Mouse (Mus musculus): Measurements from ENCODE around the gene Slc25a39. TPM values are rescaled to one million over a fixed set of nuclear protein-coding genes. Genes with fewer than 3 reads are reported as not detected.

Slc25a39 gene
- polyA plus RNA-seq (2015; fragmentation: Nextera tagmentation; extraction: Ambion mirVana) = 366 and 376 TPM in 2 replicates

- under 1% methylated on average over 19 of the region's 19 CpGs for WGBS
- H3K9ac ChIP-seq (ENCODE audit: low read depth, low read length) = peak within 1 kb of the TSS; percentile 95
- H3K27ac ChIP-seq (ENCODE audit: low read length) = peak within 1 kb of the TSS; percentile 98
- H3K4me1 ChIP-seq (ENCODE audit: control insufficient read depth, insufficient read depth, low read length) = peaks cover 33% of the 10 kb centered on the region
- peak within 1 kb of the TSS; percentile 74 for H3K4me2 ChIP-seq (ENCODE audit: low read depth, low read length)
- no peaks in the 10 kb centered on the region for H3K9me3 ChIP-seq (ENCODE audit: control insufficient read depth, low read length)
- ATAC-seq = peak; percentile 24; the same call in 1 of the 2 replicates
- no peaks in the 10 kb centered on the region for H3K27me3 ChIP-seq (replicated peaks; ENCODE audit: control insufficient read depth, insufficient read depth, low read length)
- peak within 1 kb of the TSS; percentile 92 for H3K4me3 ChIP-seq (ENCODE audit: low read length)
- H3K36me3 ChIP-seq (ENCODE audit: control insufficient read depth, insufficient read depth, low read length) = peaks cover 9% of the 10 kb centered on the region; the same call in 1 of the 2 replicates
Measured at GRCm38 (mm10) chr11:102407834-102408215, at the start of gene Slc25a39. TSS of gene Slc25a39 (minus strand) at chr11:102407946.

- Histone ChIP-seq H3K27me3 (replicated peaks; ENCODE audit: control insufficient read depth, insufficient read depth, low read length) (peaks cover 2% of the 10 kb centered on the region; the same call in 1 of the 2 replicates), H3K4me2 (ENCODE audit: low read depth, low read length) (peak overlapping the region; percentile 99), H3K9ac (ENCODE audit: low read depth, low read length) (peak overlapping the region; percentile 68), H3K27ac (ENCODE audit: low read length) (peak overlapping the region; percentile 60), H3K4me1 (ENCODE audit: control insufficient read depth, insufficient read depth, low read length) (peaks cover 3% of the 10 kb centered on the region; the same call in 1 of the 2 replicates), H3K4me3 (ENCODE audit: low read length) (peak overlapping the region; percentile 62), H3K36me3 (ENCODE audit: control insufficient read depth, insufficient read depth, low read length) (no peaks in the 10 kb centered on the region), H3K9me3 (ENCODE audit: control insufficient read depth, low read length) (no peaks in the 10 kb centered on the region)
- WGBS = under 1% methylated on average over 39 of the region's 40 CpGs
- ATAC-seq = peak; percentile 94
Measured at GRCm38 (mm10) chr11:102455740-102456396, 48.1 kb upstream of the Slc25a39 start.

GRCm38 (mm10) chr11:102453131-102453530, 45.4 kb upstream of the Slc25a39 start:
- peaks cover 4% of the 10 kb centered on the region; the same call in 1 of the 2 replicates for H3K27me3 ChIP-seq (replicated peaks; ENCODE audit: control insufficient read depth, insufficient read depth, low read length)
- H3K9ac ChIP-seq (ENCODE audit: low read depth, low read length) = 0 out of 2 replicates have a peak overlapping the region, but pooled peaks have one; percentile 3
- no peaks in the 10 kb centered on the region for H3K36me3 ChIP-seq (ENCODE audit: control insufficient read depth, insufficient read depth, low read length)
- no peak overlapping the region for H3K27ac ChIP-seq (ENCODE audit: low read length)
- no peak overlapping the region for H3K4me3 ChIP-seq (ENCODE audit: low read length)
- H3K9me3 ChIP-seq (ENCODE audit: control insufficient read depth, low read length) = no peaks in the 10 kb centered on the region
- peaks cover 5% of the 10 kb centered on the region for H3K4me1 ChIP-seq (ENCODE audit: control insufficient read depth, insufficient read depth, low read length)
- no peak overlapping the region for H3K4me2 ChIP-seq (ENCODE audit: low read depth, low read length)
- no peak for ATAC-seq
- WGBS = 25% methylated on average over 10 of the region's 10 CpGs

- Histone ChIP-seq H3K4me3 (ENCODE audit: low read length) (no peak overlapping the region), H3K4me2 (ENCODE audit: low read depth, low read length) (no peak overlapping the region), H3K4me1 (ENCODE audit: control insufficient read depth, insufficient read depth, low read length) (peaks cover 25% of the 10 kb centered on the region), H3K27ac (ENCODE audit: low read length) (no peak overlapping the region), H3K9me3 (ENCODE audit: control insufficient read depth, low read length) (no peaks in the 10 kb centered on the region), H3K36me3 (ENCODE audit: control insufficient read depth, insufficient read depth, low read length) (no peaks in the 10 kb centered on the region), H3K27me3 (replicated peaks; ENCODE audit: control insufficient read depth, insufficient read depth, low read length) (peaks cover 5% of the 10 kb centered on the region; the same call in 1 of the 2 replicates), H3K9ac (ENCODE audit: low read depth, low read length) (no peak overlapping the region)
- ATAC-seq = no peak
- 40% methylated on average over 17 of the region's 17 CpGs for WGBS
Measured at GRCm38 (mm10) chr11:102449043-102450008, 41.6 kb upstream of the Slc25a39 start.

- H3K9me3 ChIP-seq (ENCODE audit: control insufficient read depth, low read length) = no peaks in the 10 kb centered on the region
- H3K4me1 ChIP-seq (ENCODE audit: control insufficient read depth, insufficient read depth, low read length) = peaks cover 27% of the 10 kb centered on the region
- H3K27me3 ChIP-seq (replicated peaks; ENCODE audit: control insufficient read depth, insufficient read depth, low read length) = peaks cover 5% of the 10 kb centered on the region; the same call in 1 of the 2 replicates
- no peak overlapping the region for H3K4me2 ChIP-seq (ENCODE audit: low read depth, low read length)
- H3K36me3 ChIP-seq (ENCODE audit: control insufficient read depth, insufficient read depth, low read length) = no peaks in the 10 kb centered on the region
- no peak overlapping the region for H3K27ac ChIP-seq (ENCODE audit: low read length)
- H3K9ac ChIP-seq (ENCODE audit: low read depth, low read length) = no peak overlapping the region
- 23% methylated on average over 8 of the region's 8 CpGs for WGBS
- H3K4me3 ChIP-seq (ENCODE audit: low read length) = no peak overlapping the region
- no peak for ATAC-seq
Measured at GRCm38 (mm10) chr11:102448327-102448726, 40.6 kb upstream of the Slc25a39 start.

GRCm38 (mm10) chr11:102447497-102447896, 39.8 kb upstream of the Slc25a39 start, which contains the start of gene Fam171a2:
TSS of gene Fam171a2 (minus strand) at chr11:102447682.
- peak within 1 kb of the TSS; percentile 95 for H3K9ac ChIP-seq (ENCODE audit: low read depth, low read length)
- ATAC-seq = peak; percentile 70
- H3K27ac ChIP-seq (ENCODE audit: low read length) = peak within 1 kb of the TSS; percentile 87
- WGBS = 0% methylated on average over 29 of the region's 40 CpGs
- H3K4me3 ChIP-seq (ENCODE audit: low read length) = peak within 1 kb of the TSS; percentile 91
- H3K9me3 ChIP-seq (ENCODE audit: control insufficient read depth, low read length) = no peaks in the 10 kb centered on the region
- peak within 1 kb of the TSS; percentile 97 for H3K4me2 ChIP-seq (ENCODE audit: low read depth, low read length)
- 0 out of 2 replicates have a peak, but pooled peaks cover 2% of the 10 kb centered on the region for H3K36me3 ChIP-seq (ENCODE audit: control insufficient read depth, insufficient read depth, low read length)
- peaks cover 3% of the 10 kb centered on the region; the same call in 1 of the 2 replicates for H3K27me3 ChIP-seq (replicated peaks; ENCODE audit: control insufficient read depth, insufficient read depth, low read length)
- H3K4me1 ChIP-seq (ENCODE audit: control insufficient read depth, insufficient read depth, low read length) = peaks cover 27% of the 10 kb centered on the region

- Histone ChIP-seq H3K4me1 (ENCODE audit: control insufficient read depth, insufficient read depth, low read length) (peaks cover 27% of the 10 kb centered on the region), H3K27me3 (replicated peaks; ENCODE audit: control insufficient read depth, insufficient read depth, low read length) (peaks cover 3% of the 10 kb centered on the region; the same call in 1 of the 2 replicates), H3K4me3 (ENCODE audit: low read length) (peak overlapping the region; percentile 91), H3K4me2 (ENCODE audit: low read depth, low read length) (peak overlapping the region; percentile 97), H3K9me3 (ENCODE audit: control insufficient read depth, low read length) (no peaks in the 10 kb centered on the region), H3K9ac (ENCODE audit: low read depth, low read length) (peak overlapping the region; percentile 95), H3K36me3 (ENCODE audit: control insufficient read depth, insufficient read depth, low read length) (0 out of 2 replicates have a peak, but pooled peaks cover 5% of the 10 kb centered on the region), H3K27ac (ENCODE audit: low read length) (peak overlapping the region; percentile 87)
- WGBS = 1% methylated on average over 45 of the region's 49 CpGs
- peak; percentile 32 for ATAC-seq
Measured at GRCm38 (mm10) chr11:102446581-102447461, 39.1 kb upstream of the Slc25a39 start.

- peak; percentile 50 for ATAC-seq
- Histone ChIP-seq H3K9ac (ENCODE audit: low read depth, low read length) (peak overlapping the region; percentile 95), H3K4me1 (ENCODE audit: control insufficient read depth, insufficient read depth, low read length) (peaks cover 27% of the 10 kb centered on the region), H3K27me3 (replicated peaks; ENCODE audit: control insufficient read depth, insufficient read depth, low read length) (peaks cover 3% of the 10 kb centered on the region; the same call in 1 of the 2 replicates), H3K9me3 (ENCODE audit: control insufficient read depth, low read length) (no peaks in the 10 kb centered on the region), H3K4me3 (ENCODE audit: low read length) (peak overlapping the region; percentile 91), H3K4me2 (ENCODE audit: low read depth, low read length) (peak overlapping the region; percentile 97), H3K36me3 (ENCODE audit: control insufficient read depth, insufficient read depth, low read length) (0 out of 2 replicates have a peak, but pooled peaks cover 5% of the 10 kb centered on the region), H3K27ac (ENCODE audit: low read length) (peak overlapping the region; percentile 87)
- WGBS = 16% methylated on average over 7 of the region's 7 CpGs
Measured at GRCm38 (mm10) chr11:102445891-102446361, 38.2 kb upstream of the Slc25a39 start.
